Mouse (Mus musculus): ENCODE measurements around the gene Sarm1.

GRCm38 (mm10) chr11:78540358-78540757 lies 42.8 kb upstream of the Sarm1 start:
- TF ChIP-seq CTCF (IDR thresholded peaks at IDR 0.05; ENCODE audit: low read depth) (no peak), EP300 (IDR thresholded peaks at IDR 0.05; ENCODE audit: low read depth) (no peak)

Data from liver, postnatal 0 days (tissue).